Mouse (Mus musculus) MEL (cell line): ENCODE data around the gene Ric8b. TPM values are rescaled to one million over a fixed set of nuclear protein-coding genes. Genes with fewer than 3 reads are reported as not detected.

Experiments used
- DNase-seq: peaks from one replicate; pipeline ENCODE4 v3.0.0; 2011; ENCODE audit warnings: low read depth, low spot score
- H3K27ac ChIP-seq: 2 replicates; pipeline ENCODE4 v1.5.1; 2012; ENCODE audit warnings: low read depth, mild to moderate bottlenecking, control low read depth, low read length, moderate library complexity; ENCODE audit not compliant: control insufficient read depth
- H3K27me3 ChIP-seq, 2 experiments: fragments of 150-350 bp in 1 of 2; sonication (generic) in 1 of 2; 2 replicates each; pipeline ENCODE4 v1.6.1; 2012; ENCODE audit warnings: low read length in 2 of 2, mild to moderate bottlenecking in 2 of 2, improper control_type of control experiment in 1 of 2, moderate library complexity in 1 of 2; ENCODE audit not compliant: insufficient read depth in 2 of 2, control insufficient read depth in 1 of 2
- H3K36me3 ChIP-seq, 2 experiments: 2 replicates each; pipeline ENCODE4 v1.6.1; 2012 to 2014; ENCODE audit warnings: low read length in 2 of 2, improper control_type of control experiment in 1 of 2, inconsistent platforms in 1 of 2, mild to moderate bottlenecking in 1 of 2; ENCODE audit not compliant: insufficient read depth in 2 of 2, control insufficient read depth in 1 of 2
- H3K4me1 ChIP-seq, 2 experiments: fragments of 150-350 bp in 1 of 2; sonication (generic) in 1 of 2; 2 replicates each; pipeline ENCODE4 v1.6.1; 2012; ENCODE audit warnings: low read length in 2 of 2, improper control_type of control experiment in 1 of 2, mild to moderate bottlenecking in 1 of 2; ENCODE audit not compliant: insufficient read depth in 2 of 2, control insufficient read depth in 1 of 2
- H3K4me3 ChIP-seq, 2 experiments: fragments of 150-350 bp in 1 of 2; sonication (generic) in 1 of 2; 2 replicates each; pipeline ENCODE4 v1.5.1; 2012; ENCODE audit warnings: low read depth in 2 of 2, low read length in 2 of 2, mild to moderate bottlenecking in 2 of 2, moderate library complexity in 2 of 2, control low read depth in 1 of 2, improper control_type of control experiment in 1 of 2; ENCODE audit not compliant: control insufficient read depth in 1 of 2, insufficient read depth in 1 of 2
- H3K79me2 ChIP-seq: 2 replicates; pipeline ENCODE4 v1.6.1; 2012; ENCODE audit warnings: mild to moderate bottlenecking, low read length, moderate library complexity; ENCODE audit not compliant: control insufficient read depth, poor library complexity, insufficient read depth
- H3K9ac ChIP-seq: 2 replicates; pipeline ENCODE4 v1.6.1; 2012; ENCODE audit warnings: low read depth, mild to moderate bottlenecking, control low read depth, low read length, moderate library complexity; ENCODE audit not compliant: control insufficient read depth, poor library complexity, severe bottlenecking
- H3K9me3 ChIP-seq: fragments of 150-350 bp; sonication (generic); replicated peaks from 2 replicates; pipeline ENCODE4 v1.6.1; 2012; ENCODE audit warnings: mild to moderate bottlenecking, low read length, improper control_type of control experiment, moderate library complexity; ENCODE audit not compliant: insufficient read depth
- BHLHE40 ChIP-seq: IDR thresholded peaks from 2 replicates; pipeline ENCODE4 v1.6.1; 2012; ENCODE audit warnings: low read depth, mild to moderate bottlenecking, inconsistent platforms, low read length, improper control_type of control experiment, borderline replicate concordance
- E2F4 ChIP-seq: IDR thresholded peaks from 2 replicates; pipeline ENCODE4 v1.6.1; 2011; ENCODE audit warnings: low read depth, low read length, improper control_type of control experiment, borderline replicate concordance
- ELF1 ChIP-seq: IDR thresholded peaks from 2 replicates; pipeline ENCODE4 v1.6.1; 2014; ENCODE audit warnings: low read depth, mild to moderate bottlenecking, inconsistent platforms, low read length, improper control_type of control experiment, moderate library complexity
- ETS1 ChIP-seq: IDR thresholded peaks from 2 replicates; pipeline ENCODE4 v1.6.1; 2012; ENCODE audit warnings: low read depth, mild to moderate bottlenecking, inconsistent platforms, low read length, improper control_type of control experiment, moderate library complexity
- GABPA ChIP-seq: IDR thresholded peaks from 2 replicates; pipeline ENCODE4 v1.6.1; 2012; ENCODE audit warnings: low read depth, mild to moderate bottlenecking, inconsistent platforms, low read length, improper control_type of control experiment, moderate library complexity
- GATA1 ChIP-seq: IDR thresholded peaks from 2 replicates; pipeline ENCODE4 v1.6.1; 2011; ENCODE audit warnings: low read depth, low read length, improper control_type of control experiment
- KAT2A ChIP-seq: conservative IDR thresholded peaks from 2 replicates; pipeline ENCODE4 v1.6.1; 2012; ENCODE audit warnings: low read depth, low read length, improper control_type of control experiment, inconsistent platforms
- MAX ChIP-seq: IDR thresholded peaks from 2 replicates; pipeline ENCODE4 v1.6.1; 2011; ENCODE audit warnings: low read length, improper control_type of control experiment
- MAZ ChIP-seq: IDR thresholded peaks from 2 replicates; pipeline ENCODE4 v1.6.1; 2012; ENCODE audit warnings: low read depth, mild to moderate bottlenecking, inconsistent platforms, low read length, improper control_type of control experiment
- MYC ChIP-seq: IDR thresholded peaks from 2 replicates; pipeline ENCODE4 v1.6.1; 2011; ENCODE audit warnings: low read depth, mild to moderate bottlenecking, low read length, improper control_type of control experiment, moderate library complexity
- POLR2A ChIP-seq, 2 experiments: IDR thresholded peaks; 2 replicates each; pipeline ENCODE4 v1.6.1; 2011 to 2012; ENCODE audit warnings: low read length in 2 of 2, mild to moderate bottlenecking in 2 of 2, control low read depth in 1 of 2, improper control_type of control experiment in 1 of 2, low read depth in 1 of 2, moderate library complexity in 1 of 2; ENCODE audit not compliant: control insufficient read depth in 1 of 2, insufficient read depth in 1 of 2, poor library complexity in 1 of 2
- POLR2AphosphoS2 ChIP-seq: IDR thresholded peaks from 2 replicates; pipeline ENCODE4 v1.6.1; 2011; ENCODE audit warnings: low read length, improper control_type of control experiment
- POLR2AphosphoS5 ChIP-seq: IDR thresholded peaks from 2 replicates; pipeline ENCODE4 v1.6.1; 2012; ENCODE audit warnings: low read depth, borderline replicate concordance, mild to moderate bottlenecking, inconsistent platforms, low read length, moderate library complexity, mixed read lengths
- SIN3A ChIP-seq: IDR thresholded peaks from 2 replicates; pipeline ENCODE4 v1.6.1; 2012; ENCODE audit warnings: low read length, improper control_type of control experiment, inconsistent platforms
- SMC3 ChIP-seq: IDR thresholded peaks from 2 replicates; pipeline ENCODE4 v1.6.1; 2011; ENCODE audit warnings: low read depth, low read length, improper control_type of control experiment
- TAL1 ChIP-seq: IDR thresholded peaks from 2 replicates; pipeline ENCODE4 v1.6.1; 2012; ENCODE audit warnings: mild to moderate bottlenecking, inconsistent platforms, low read length, moderate library complexity, mixed read lengths
- ZC3H11A ChIP-seq: IDR thresholded peaks from 2 replicates; pipeline ENCODE4 v1.6.1; 2012; ENCODE audit warnings: low read depth, mild to moderate bottlenecking, inconsistent platforms, low read length, improper control_type of control experiment
- polyA plus RNA-seq, 2 experiments: library from polyadenylated mRNA; stranded (reverse) in 1 of 2; unstranded in 1 of 2; fragments of >175 nt in 1 of 2; fragments of >200 nt in 1 of 2; gene quantifications; 2 replicates each; pipeline versions ENCODE4 v1.2.1 to v1.2.4; 2012; ENCODE audit warnings: low replicate concordance in 2 of 2, low read depth in 1 of 2; ENCODE audit not compliant: insufficient read length in 2 of 2, insufficient read depth in 1 of 2, missing spikeins in 1 of 2
- total RNA-seq: library from RNA; depleted of rRNA; stranded (reverse); fragments of 300-350 nt; gene quantifications from 2 replicates; pipeline ENCODE4 v1.2.3, GENCODE M21; 2012

The Ric8b gene
- total and polyA plus RNA-seq, 3 experiments: 6.3 to 8.6 TPM; not detected in 1

DNA sequence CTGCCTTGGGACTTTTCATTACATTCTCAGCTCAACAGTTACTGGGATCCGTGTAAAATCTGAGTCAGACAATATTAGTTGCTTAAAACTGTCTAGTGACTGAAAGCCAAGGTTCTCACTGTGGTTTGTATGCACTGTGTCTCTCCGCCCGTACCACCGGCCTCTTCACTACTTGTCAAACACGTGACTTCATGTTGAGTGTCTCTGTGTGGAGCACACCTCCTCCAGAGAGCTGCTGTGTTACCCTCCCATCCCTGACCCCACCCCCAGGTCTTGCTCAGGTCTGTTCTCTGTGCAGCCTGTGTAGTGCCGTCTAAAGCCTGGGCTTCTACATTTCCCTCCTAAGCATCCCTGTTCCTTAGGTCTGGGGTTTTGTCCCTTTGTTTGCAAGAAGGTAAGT lies 79.0 kb downstream of the Ric8b start:
- no peak for TF ChIP-seq MYC
- TF ChIP-seq ETS1: no peak
- no peak for TF ChIP-seq SMC3
- TF ChIP-seq GATA1: no peak
- no peak for TF ChIP-seq POLR2AphosphoS2
- no peak for TF ChIP-seq TAL1
- no peak for TF ChIP-seq MAZ
- no peak for TF ChIP-seq POLR2AphosphoS5
- TF ChIP-seq E2F4: no peak
- Histone ChIP-seq H3K27me3 (no peaks in the 10 kb centered on the region), H3K27ac (no peak overlapping the region), H3K9ac (no peak overlapping the region), H3K4me3 (no peak overlapping the region), H3K9me3 (no peaks in the 10 kb centered on the region), H3K79me2 (no peaks in the 10 kb centered on the region), H3K36me3 (peaks cover 0 to 2% of the 10 kb centered on the region in 2 experiments; a peak in 2 of 4 replicates), H3K4me1 (no peaks in the 10 kb centered on the region)
- DNase-seq: no peak

DNA sequence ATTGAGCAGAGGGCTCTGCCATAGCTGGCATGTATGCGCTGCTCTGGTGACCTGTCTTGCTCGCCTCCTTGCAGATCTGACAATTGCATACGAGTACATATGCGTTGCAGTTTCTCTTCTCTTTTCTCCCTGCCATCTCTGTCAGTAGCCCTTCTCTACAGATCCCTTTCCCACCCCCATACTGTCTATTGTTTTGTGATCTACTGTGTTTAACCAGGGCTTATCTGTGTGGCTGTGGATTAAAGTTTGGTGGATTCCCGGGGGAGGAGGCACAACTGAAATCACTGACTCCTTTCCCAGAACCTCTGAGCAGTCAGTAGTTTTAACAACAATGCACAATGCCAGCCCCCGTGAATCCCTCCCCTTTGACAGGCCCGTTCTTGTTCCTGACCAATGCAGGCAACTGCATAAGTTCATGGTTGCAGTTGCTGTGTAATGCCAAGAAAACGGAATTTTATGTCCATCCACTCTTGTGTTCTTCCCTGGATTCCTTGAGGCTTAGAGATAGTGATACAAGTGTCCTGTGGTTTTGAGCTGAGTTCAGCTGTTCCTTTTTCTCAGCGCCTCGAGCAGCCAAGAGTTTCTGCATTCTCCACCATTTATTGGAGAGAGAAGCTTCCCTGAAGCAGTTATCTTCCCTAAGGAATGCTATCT lies 80.3 kb downstream of the Ric8b start:
- no peaks in the 10 kb centered on the region for H3K9me3 ChIP-seq
- no peaks in the 10 kb centered on the region; a peak in 1 of 4 replicates for H3K36me3 ChIP-seq
- H3K4me3 ChIP-seq: no peak overlapping the region
- H3K27ac ChIP-seq: no peak overlapping the region
- H3K27me3 ChIP-seq: no peaks in the 10 kb centered on the region
- H3K79me2 ChIP-seq: no peaks in the 10 kb centered on the region
- no peak for DNase-seq
- no peak overlapping the region for H3K9ac ChIP-seq
- H3K4me1 ChIP-seq: no peaks in the 10 kb centered on the region
- no peak for TF ChIP-seq KAT2A
- no peak for TF ChIP-seq MYC
- no peak for TF ChIP-seq MAX
- no peak for TF ChIP-seq TAL1
- no peak for TF ChIP-seq ELF1
- no peak for TF ChIP-seq BHLHE40
- no peak for TF ChIP-seq POLR2A (IDR thresholded peaks at IDR 0.05; ENCODE audit: control insufficient read depth in 1 of 2, insufficient read depth in 1 of 2, low read depth in 1 of 2, low read length in 2 of 2, poor library complexity in 1 of 2)
- no peak for TF ChIP-seq SIN3A
- no peak for TF ChIP-seq ZC3H11A
- TF ChIP-seq GABPA: no peak
